26 mouse cellular contexts compared by ENCODE assay signal in the genomic region with DNA sequence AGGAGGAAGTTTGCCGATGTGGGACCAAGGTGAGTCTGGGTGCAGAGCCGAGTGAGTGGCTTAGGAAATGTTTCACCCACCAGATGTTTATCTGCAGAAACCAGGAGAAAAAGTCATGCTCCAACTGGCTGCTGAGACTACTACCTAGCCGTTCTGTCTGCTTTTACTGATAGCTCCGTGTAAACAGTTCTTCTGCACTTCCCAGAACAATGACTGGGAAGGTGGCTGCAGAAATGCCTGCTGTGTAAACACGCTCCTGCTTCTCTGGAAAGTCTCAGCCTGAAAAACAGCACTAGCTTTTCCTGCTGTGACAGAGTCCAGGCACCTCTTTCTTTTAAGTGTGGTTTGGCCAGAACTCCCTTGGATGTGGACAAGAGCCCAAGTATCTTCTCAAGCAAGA. TPM values are rescaled to one million over a fixed set of nuclear protein-coding genes. Genes with fewer than 3 reads are reported as not detected.
DNase-seq lines count a peak whose midpoint lies in the region; ATAC-seq and TF ChIP-seq lines count a peak whose summit lies in the region.
"Had no signal": no experiment of that assay in that cellular context is flagged by ENCODE, and none has a peak within 500 bp of the region (broad histone marks: within the 10 kb centered on the region; RNA-seq: fewer than 3 reads in every experiment).

No protein-coding gene starts in this region.

- H3K27ac ChIP-seq in heart, embryonic 10.5 days: peak overlapping the region; percentile 9; the same call in 1 of the 2 replicates
- H3K27ac ChIP-seq in kidney, embryonic 15.5 days: peak overlapping the region; percentile 54; the same call in 1 of the 2 replicates
- no peak overlapping the region for H3K27ac ChIP-seq in kidney, embryonic 14.5 days (ENCODE audit: low read depth, low read length)
- 0 out of 2 replicates have a peak overlapping the region, but pooled peaks have one; percentile 28 for H3K27ac ChIP-seq in intestine, postnatal 0 days (ENCODE audit: low read depth, low read length)
- H3K27ac ChIP-seq: embryonic facial prominence, embryonic 15.5 days; forebrain, embryonic 10.5 days; hindbrain, embryonic 12.5 days; left cerebral cortex, adult 2 months; neural tube, embryonic 15.5 days had no signal

- no peaks in the 10 kb centered on the region for H3K9me3 ChIP-seq in heart, embryonic 10.5 days
- no peaks in the 10 kb centered on the region; the same call in 1 of the 2 replicates for H3K9me3 ChIP-seq in kidney, embryonic 15.5 days (replicated peaks)
- H3K9me3 ChIP-seq in kidney, embryonic 14.5 days (ENCODE audit: control insufficient read depth, low read length): no peaks in the 10 kb centered on the region
- no peaks in the 10 kb centered on the region for H3K9me3 ChIP-seq in intestine, postnatal 0 days (ENCODE audit: control insufficient read depth)
- H3K9me3 ChIP-seq: embryonic facial prominence, embryonic 15.5 days; forebrain, embryonic 10.5 days; hindbrain, embryonic 12.5 days; neural tube, embryonic 15.5 days had no signal

- H3K9ac ChIP-seq in kidney, embryonic 15.5 days: no peak overlapping the region
- H3K9ac ChIP-seq in kidney, embryonic 14.5 days (ENCODE audit: low read depth, low read length): no peak overlapping the region
- H3K9ac ChIP-seq in intestine, postnatal 0 days (ENCODE audit: low read depth, low read length): no peak overlapping the region
- H3K9ac ChIP-seq: embryonic facial prominence, embryonic 15.5 days; hindbrain, embryonic 12.5 days; neural tube, embryonic 15.5 days had no signal

- no peak overlapping the region for H3K4me3 ChIP-seq in heart, embryonic 10.5 days
- H3K4me3 ChIP-seq in kidney, embryonic 15.5 days (replicated peaks): no peak overlapping the region
- no peak overlapping the region for H3K4me3 ChIP-seq in kidney, embryonic 14.5 days (ENCODE audit: low read length)
- no peak overlapping the region for H3K4me3 ChIP-seq in intestine, postnatal 0 days (ENCODE audit: low read depth, low read length)
- H3K4me3 ChIP-seq: embryonic facial prominence, embryonic 15.5 days; forebrain, embryonic 10.5 days; hindbrain, embryonic 12.5 days; left cerebral cortex, adult 2 months; megakaryocyte, embryonic 14.5 days; neural tube, embryonic 15.5 days had no signal

- no peaks in the 10 kb centered on the region for H3K27me3 ChIP-seq in heart, embryonic 10.5 days (ENCODE audit: insufficient read depth, poor library complexity, severe bottlenecking)
- H3K27me3 ChIP-seq in kidney, embryonic 15.5 days: no peaks in the 10 kb centered on the region
- no peaks in the 10 kb centered on the region for H3K27me3 ChIP-seq in kidney, embryonic 14.5 days (ENCODE audit: control insufficient read depth, insufficient read depth, low read length)
- H3K27me3 ChIP-seq in intestine, postnatal 0 days (replicated peaks; ENCODE audit: control insufficient read depth, insufficient read depth, low read length): no peaks in the 10 kb centered on the region
- H3K27me3 ChIP-seq: embryonic facial prominence, embryonic 15.5 days; hindbrain, embryonic 12.5 days; megakaryocyte, embryonic 14.5 days; neural tube, embryonic 15.5 days had no signal

- no peak for ATAC-seq in kidney, embryonic 15.5 days (replicated peaks; ENCODE audit: low FRiP score)
- ATAC-seq in kidney, embryonic 14.5 days (ENCODE audit: low FRiP score, low TSS enrichment): no peak
- peak; percentile 36; the same call in 1 of the 2 replicates for ATAC-seq in intestine, postnatal 0 days
- ATAC-seq: CD4-positive, CD25-positive, alpha-beta regulatory T cell, adult 4 months; lung, postnatal 0 days had no signal

- H3K4me1 ChIP-seq in heart, embryonic 10.5 days: peaks cover 30% of the 10 kb centered on the region
- peaks cover 16% of the 10 kb centered on the region for H3K4me1 ChIP-seq in kidney, embryonic 15.5 days
- 0 out of 2 replicates have a peak, but pooled peaks cover 3% of the 10 kb centered on the region for H3K4me1 ChIP-seq in kidney, embryonic 14.5 days (ENCODE audit: control insufficient read depth, insufficient read depth, low read length)
- no peaks in the 10 kb centered on the region for H3K4me1 ChIP-seq in intestine, postnatal 0 days (replicated peaks; ENCODE audit: control insufficient read depth, insufficient read depth, low read length)
- H3K4me1 ChIP-seq: embryonic facial prominence, embryonic 15.5 days; forebrain, embryonic 10.5 days; hindbrain, embryonic 12.5 days; megakaryocyte, embryonic 14.5 days; neural tube, embryonic 15.5 days had no signal

- H3K36me3 ChIP-seq in heart, embryonic 10.5 days: no peaks in the 10 kb centered on the region
- H3K36me3 ChIP-seq in kidney, embryonic 15.5 days: no peaks in the 10 kb centered on the region
- H3K36me3 ChIP-seq in kidney, embryonic 14.5 days (ENCODE audit: control insufficient read depth, insufficient read depth, low read length): no peaks in the 10 kb centered on the region
- H3K36me3 ChIP-seq in intestine, postnatal 0 days (ENCODE audit: control insufficient read depth, insufficient read depth): no peaks in the 10 kb centered on the region
- H3K36me3 ChIP-seq: embryonic facial prominence, embryonic 15.5 days; forebrain, embryonic 10.5 days; hindbrain, embryonic 12.5 days; neural tube, embryonic 15.5 days had no signal

- H3K4me2 ChIP-seq in kidney, embryonic 15.5 days: no peak overlapping the region
- H3K4me2 ChIP-seq in kidney, embryonic 14.5 days (replicated peaks; ENCODE audit: low read depth, low read length): no peak overlapping the region
- 0 out of 2 replicates have a peak overlapping the region, but pooled peaks have one; percentile 9 for H3K4me2 ChIP-seq in intestine, postnatal 0 days (replicated peaks; ENCODE audit: low read depth)
- H3K4me2 ChIP-seq: embryonic facial prominence, embryonic 15.5 days; hindbrain, embryonic 12.5 days; neural tube, embryonic 15.5 days had no signal

- WGBS in heart, embryonic 10.5 days: 21% methylated on average over 5 of the region's 5 CpGs
- WGBS in kidney, embryonic 15.5 days: 46% methylated on average over 5 of the region's 5 CpGs
- WGBS in kidney, embryonic 14.5 days: 54% methylated on average over 5 of the region's 5 CpGs
- WGBS in intestine, postnatal 0 days: 13% methylated on average over 5 of the region's 5 CpGs

- TF ChIP-seq CTCF in intestine, postnatal 0 days (IDR thresholded peaks at IDR 0.05; ENCODE audit: low read depth): no peak

- intact Hi-C loops in heart, postnatal 25 days (cut with DNase I): no loop called here

- DNase-seq in heart, embryonic 10.5 days (ENCODE audit: low spot score): no peak
- DNase-seq in heart, postnatal 25 days (ENCODE audit: low spot score): no peak
- DNase-seq in yolk sac, embryonic 10.5 days (ENCODE audit: low spot score): peak; percentile 88
- no peak for DNase-seq in layer of hippocampus, adult 9-11 months
- DNase-seq in right cerebral cortex, postnatal 4 days: no peak
- DNase-seq: adrenal gland, postnatal 25 days; cerebellum, adult 11-12 months; cerebellum, postnatal 25 days; kidney, postnatal 10 days; left cerebral cortex, postnatal 4 days; liver; midbrain, embryonic 14.5 days; right cerebral cortex, postnatal 14 days; thymus, postnatal 25 days had no signal

RNA-seq across cellular contexts. Expression of gene Fhl2, which starts 6.5 kb away (rescaled TPM):
- 112 and 178 TPM in 2 replicates for polyA plus RNA-seq in heart, embryonic 10.5 days (2016; fragmentation: Nextera tagmentation; extraction: Ambion mirVana)
- total RNA-seq in heart, postnatal 25 days (2021): 1,000 to 10,000 TPM; 2,139 to 2,275 TPM
- polyA plus RNA-seq in kidney, embryonic 15.5 days (2015; fragmentation: Nextera tagmentation; extraction: Ambion mirVana): 90.7 and 92.4 TPM in 2 replicates
- 74.1 and 87.6 TPM in 2 replicates for polyA plus RNA-seq in kidney, embryonic 14.5 days (2014; fragmentation: Nextera tagmentation; extraction: Ambion mirVana)
- 55.3 and 57.8 TPM in 2 replicates for polyA plus RNA-seq in intestine, postnatal 0 days (2015; fragmentation: Nextera tagmentation; extraction: Ambion mirVana)
- total RNA-seq: MEL had no signal
